Mouse (Mus musculus) embryo, embryonic 11.5 days (tissue): ENCODE measurements around the gene Gm13694.

Source experiments
- DNase-seq: peaks from one replicate; pipeline ENCODE4 v3.0.0-alpha.2; 2012; ENCODE audit warnings: low read depth, low spot score

The Gm13694 gene

DNA sequence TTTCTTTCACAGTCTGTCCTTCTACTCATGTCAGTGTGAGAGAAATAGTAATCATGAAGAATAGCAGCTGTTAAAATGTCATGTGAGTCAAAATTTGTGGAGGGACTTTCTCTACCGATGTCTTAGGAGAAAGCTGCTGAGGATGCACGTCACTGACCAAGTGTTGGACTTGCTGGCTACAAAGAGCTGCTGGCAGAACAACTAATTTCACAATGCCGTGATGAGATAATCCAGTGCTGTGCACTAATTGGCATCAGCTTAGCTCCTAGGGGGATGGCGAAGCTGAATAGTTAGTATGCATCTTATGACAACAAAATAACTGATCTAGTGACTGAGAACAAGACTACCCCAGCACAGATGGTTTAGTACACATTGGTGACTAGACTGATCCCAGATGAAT lies 46.5 kb downstream of the Gm13694 start:
- DNase-seq: no peak
